Mouse (Mus musculus): ENCODE data around the gene Jhy.

Jhy gene

GRCm38 (mm10) chr9:40876164-40876563 lies 87.8 kb downstream of the Jhy start:
- ChIA-PET CTCF (interaction anchor here in 1 of 4 experiments (0.6 kb wide), 1 partner anchor 332 kb away, joined by 20 read pairs; no protein-coding TSS in a partner anchor), POLR2A (interaction anchor here in 2 of 4 experiments (0.7 to 1.4 kb wide), 4 partner anchors 17 to 75 kb away, joined by 3 to 6 read pairs (median 3); partner anchors contain the start of gene Hspa8 (in 2 of the 2))

- CTCF ChIA-PET: interaction anchor here in 2 of 4 experiments (0.8 to 1.5 kb wide), 3 partner anchors 34 to 332 kb away, joined by 3 read pairs; no protein-coding TSS in a partner anchor
- POLR2A ChIA-PET: interaction anchor here in 2 of 4 experiments (0.6 to 1.4 kb wide), 4 partner anchors 17 to 1463 kb away, joined by 3 to 6 read pairs (median 3); no protein-coding TSS in a partner anchor
Observed at GRCm38 (mm10) chr9:40875431-40875830, 88.5 kb downstream of the Jhy start.

- ChIA-PET POLR2A (interaction anchor here in 3 of 4 experiments (0.5 to 1.4 kb wide), 5 partner anchors 16 to 1464 kb away, joined by 3 to 6 read pairs (median 4); no protein-coding TSS in a partner anchor), CTCF (interaction anchor here in 3 of 4 experiments (0.7 to 1.5 kb wide), 4 partner anchors 34 to 907 kb away, joined by 3 to 5 read pairs (median 3); no protein-coding TSS in a partner anchor)
Observed at GRCm38 (mm10) chr9:40874961-40875360, 89.0 kb downstream of the Jhy start.

GRCm38 (mm10) chr9:40873556-40874470 lies 90.1 kb downstream of the Jhy start, which contains the start of gene Bsx:
Gene Bsx, plus strand, starts transcription at chr9:40874127.
- POLR2A ChIA-PET: interaction anchor here in 1 of 4 experiments (1.1 kb wide), 1 partner anchor 15 kb away, joined by 3 read pairs; no protein-coding TSS in a partner anchor
- CTCF ChIA-PET: interaction anchor here (0.6 to 1.5 kb wide), 6 partner anchors 13 to 905 kb away, joined by 3 to 5 read pairs (median 4); no protein-coding TSS in a partner anchor

- ChIA-PET POLR2A (interaction anchor here in 3 of 4 experiments (0.6 to 1.7 kb wide), 5 partner anchors 13 to 632 kb away, joined by 3 to 10 read pairs (median 6); partner anchors contain the start of gene Hspa8 (in 1 of the 3)), CTCF (interaction anchor here (0.5 to 1.8 kb wide), 22 partner anchors 9 to 1231 kb away, joined by 3 to 8 read pairs (median 4); no protein-coding TSS in a partner anchor)
Observed at GRCm38 (mm10) chr9:40872156-40872478, 91.8 kb downstream of the Jhy start.

- ChIA-PET CTCF (interaction anchor here (0.5 to 1.8 kb wide), 17 partner anchors 9 to 336 kb away, joined by 3 to 8 read pairs (median 5); no protein-coding TSS in a partner anchor), POLR2A (interaction anchor here in 2 of 4 experiments (0.7 to 1.7 kb wide), 4 partner anchors 13 to 71 kb away, joined by 3 to 10 read pairs (median 6); partner anchors contain the start of gene Hspa8 (in 1 of the 2))
Observed at GRCm38 (mm10) chr9:40871369-40872155, 92.4 kb downstream of the Jhy start.

GRCm38 (mm10) chr9:40870331-40870730 lies 93.6 kb downstream of the Jhy start:
- CTCF ChIA-PET: no interaction called here
- POLR2A ChIA-PET: no interaction called here

- POLR2A ChIA-PET: interaction anchor here in 3 of 4 experiments (0.7 to 3.2 kb wide), 12 partner anchors 13 to 291 kb away, joined by 3 to 10 read pairs (median 4); partner anchors contain the start of genes Hspa8 (in 2 of the 3) and Bsx (in 1 of the 3)
- CTCF ChIA-PET: interaction anchor here (0.6 to 3.1 kb wide), 18 partner anchors 13 to 1216 kb away, joined by 3 to 14 read pairs (median 4); no protein-coding TSS in a partner anchor
Observed at GRCm38 (mm10) chr9:40859196-40859595, 104.7 kb downstream of the Jhy start.

GRCm38 (mm10) chr9:40858461-40859160 lies 105.3 kb downstream of the Jhy start:
- POLR2A ChIA-PET: interaction anchor here (0.5 to 3.2 kb wide), 18 partner anchors 13 to 1374 kb away, joined by 3 to 10 read pairs (median 3); partner anchors contain the start of genes Hspa8 (in 2 of the 4) and Bsx (in 1 of the 4)
- CTCF ChIA-PET: interaction anchor here (0.6 to 3.1 kb wide), 21 partner anchors 12 to 1215 kb away, joined by 3 to 14 read pairs (median 5); no protein-coding TSS in a partner anchor

GRCm38 (mm10) chr9:40851515-40851914 lies 112.4 kb downstream of the Jhy start:
- ChIA-PET POLR2A (no interaction called here), CTCF (no interaction called here)
